ENCODE assay signal across 7 mouse cellular contexts in the genomic region with DNA sequence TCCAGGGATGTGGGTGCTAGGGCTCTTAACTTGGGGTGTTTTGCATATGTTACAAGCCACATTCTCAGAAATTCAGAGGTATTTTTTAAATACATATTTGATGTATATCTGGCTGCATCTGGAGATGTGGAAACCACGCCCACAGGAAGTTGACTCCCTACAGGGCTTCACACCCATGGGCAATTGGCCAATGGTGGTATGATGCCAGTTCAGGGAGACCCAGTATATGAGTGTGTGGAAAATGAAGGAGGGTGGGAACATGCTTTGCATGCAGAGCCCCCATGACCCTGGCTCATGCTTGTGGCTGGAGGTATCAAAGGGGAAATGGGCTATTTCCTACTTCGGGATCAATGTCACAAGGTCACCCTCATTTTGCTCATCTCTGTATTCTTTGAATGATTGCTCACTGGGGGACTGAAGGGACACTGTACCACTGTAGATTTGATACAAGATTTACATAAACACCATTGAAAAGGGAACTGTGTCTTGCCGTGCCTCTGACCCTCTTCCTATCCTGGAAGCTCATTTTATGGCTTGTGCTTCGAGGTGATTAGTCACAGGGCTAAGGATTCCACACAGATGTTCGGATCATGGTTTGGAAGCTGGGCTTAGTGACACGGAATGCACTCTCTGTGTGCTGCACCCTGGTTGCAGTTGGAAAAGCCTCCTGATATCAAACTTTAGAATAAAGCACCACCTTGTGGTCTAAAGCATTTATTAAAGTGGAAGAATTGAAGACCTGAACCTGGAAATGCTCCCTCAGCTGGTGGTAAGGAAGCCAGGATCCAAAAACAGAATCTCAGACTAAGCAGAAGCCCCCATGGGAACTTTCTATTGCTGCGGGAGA. TPM values are rescaled to one million over a fixed set of nuclear protein-coding genes. Genes with fewer than 3 reads are reported as not detected.
DNase-seq lines count a peak whose midpoint lies in the region; ATAC-seq and TF ChIP-seq lines count a peak whose summit lies in the region.

No protein-coding gene starts in this region.

- H3K36me3 ChIP-seq in heart, embryonic 15.5 days: no peaks in the 10 kb centered on the region
- no peaks in the 10 kb centered on the region for H3K36me3 ChIP-seq in small intestine, adult 2 months (ENCODE audit: control insufficient read depth, insufficient read depth, low read length)

- no peak overlapping the region for H3K27ac ChIP-seq in heart, embryonic 15.5 days
- no peak overlapping the region for H3K27ac ChIP-seq in small intestine, adult 2 months (ENCODE audit: insufficient read depth, low read depth, low read length)

- DNase-seq in urinary bladder, postnatal 14 days (ENCODE audit: low spot score): peak; percentile 19
- DNase-seq in urinary bladder, postnatal 10 days (ENCODE audit: low spot score): no peak
- peak; percentile 27 to 66 for DNase-seq in cerebellum, postnatal 10 days
- DNase-seq in kidney, postnatal 4 days: peak; percentile 33 to 52
- peak; percentile 25 for DNase-seq in lung, postnatal 14 days

- 0 out of 2 replicates have a peak, but pooled peaks have one; percentile 39 for ATAC-seq in heart, embryonic 15.5 days (replicated peaks; ENCODE audit: insufficient number of reproducible peaks, insufficient read depth, low FRiP score, low read depth)

- TF ChIP-seq POLR2A in small intestine, adult 2 months (IDR thresholded peaks at IDR 0.05; ENCODE audit: low read depth, low read length): no peak

- H3K4me3 ChIP-seq in heart, embryonic 15.5 days: no peak overlapping the region
- no peak overlapping the region for H3K4me3 ChIP-seq in small intestine, adult 2 months (ENCODE audit: low read depth, low read length)

- peak; percentile 26; the same call in 1 of the 2 replicates for TF ChIP-seq CTCF in small intestine, adult 2 months (IDR thresholded peaks at IDR 0.05; ENCODE audit: extremely low read depth, insufficient read length, insufficient replicate concordance, low read depth, low read length)

- WGBS in heart, embryonic 15.5 days: 44% methylated on average over 7 of the region's 7 CpGs
- 28% methylated on average over 7 of the region's 7 CpGs for WGBS in small intestine, adult 2 months

- no peak overlapping the region for H3K9ac ChIP-seq in heart, embryonic 15.5 days

- peaks cover 21% of the 10 kb centered on the region for H3K4me1 ChIP-seq in heart, embryonic 15.5 days (replicated peaks)
- H3K4me1 ChIP-seq in small intestine, adult 2 months (ENCODE audit: control insufficient read depth, insufficient read depth, insufficient read length, low read length): no peaks in the 10 kb centered on the region; the same call in 1 of the 2 replicates

- H3K9me3 ChIP-seq in heart, embryonic 15.5 days (replicated peaks): no peaks in the 10 kb centered on the region

- no peaks in the 10 kb centered on the region for H3K27me3 ChIP-seq in heart, embryonic 15.5 days
- no peaks in the 10 kb centered on the region for H3K27me3 ChIP-seq in small intestine, adult 2 months (ENCODE audit: control insufficient read depth, insufficient read depth, low read length)

- no peak overlapping the region for H3K4me2 ChIP-seq in heart, embryonic 15.5 days

RNA-seq across cellular contexts. Expression of a gene that starts 56.8 kb away (rescaled TPM):
- 8.0 and 8.2 TPM in 2 replicates for polyA plus RNA-seq in heart, embryonic 15.5 days (2015; fragmentation: Nextera tagmentation; extraction: Ambion mirVana)
- polyA plus RNA-seq in small intestine, adult 2 months (2012; rRNA removed): 0.48 and 2.4 TPM in 2 replicates
